Mouse (Mus musculus): Measurements from ENCODE around the gene Fam189a2.

Fam189a2 gene

GRCm38 (mm10) chr19:24030871-24031556, at the start of gene Fam189a2:
Fam189a2 (minus strand) TSS chr19:24031019.
- DNase-seq (ENCODE audit: low read depth, low spot score), result peak; percentile 61

- no peak for DNase-seq (ENCODE audit: low read depth, low spot score)
Observed at GRCm38 (mm10) chr19:24077658-24078057, 46.8 kb upstream of the Fam189a2 start.

- no peak for DNase-seq (ENCODE audit: low read depth, low spot score)
Observed at GRCm38 (mm10) chr19:24076536-24076935, 45.7 kb upstream of the Fam189a2 start.

- DNase-seq (ENCODE audit: low read depth, low spot score), result no peak
Observed at GRCm38 (mm10) chr19:24075927-24076326, 45.1 kb upstream of the Fam189a2 start.

GRCm38 (mm10) chr19:24073155-24073554, 42.3 kb upstream of the Fam189a2 start:
- DNase-seq (ENCODE audit: low read depth, low spot score), result peak; percentile 57

- peak; percentile 82 for DNase-seq (ENCODE audit: low read depth, low spot score)
Observed at GRCm38 (mm10) chr19:24064348-24064895, 33.6 kb upstream of the Fam189a2 start.

GRCm38 (mm10) chr19:24063585-24063984, 32.8 kb upstream of the Fam189a2 start:
- DNase-seq (ENCODE audit: low read depth, low spot score), result no peak

- no peak for DNase-seq (ENCODE audit: low read depth, low spot score)
Observed at GRCm38 (mm10) chr19:24058851-24059250, 28.0 kb upstream of the Fam189a2 start.

- no peak for DNase-seq (ENCODE audit: low read depth, low spot score)
Observed at GRCm38 (mm10) chr19:24058021-24058420, 27.2 kb upstream of the Fam189a2 start.

- DNase-seq (ENCODE audit: low read depth, low spot score), result peak; percentile 18
Observed at GRCm38 (mm10) chr19:24056880-24057279, 26.1 kb upstream of the Fam189a2 start.

- no peak for DNase-seq (ENCODE audit: low read depth, low spot score)
Observed at GRCm38 (mm10) chr19:24054904-24055303, 24.1 kb upstream of the Fam189a2 start.

- no peak for DNase-seq (ENCODE audit: low read depth, low spot score)
Observed at GRCm38 (mm10) chr19:24054265-24054664, 23.4 kb upstream of the Fam189a2 start.

GRCm38 (mm10) chr19:24050514-24050913, 19.7 kb upstream of the Fam189a2 start:
- DNase-seq (ENCODE audit: low read depth, low spot score), result no peak

GRCm38 (mm10) chr19:24049329-24049728, 18.5 kb upstream of the Fam189a2 start:
- DNase-seq (ENCODE audit: low read depth, low spot score), result no peak

- no peak for DNase-seq (ENCODE audit: low read depth, low spot score)
Observed at GRCm38 (mm10) chr19:24046395-24046993, 15.7 kb upstream of the Fam189a2 start.

- DNase-seq (ENCODE audit: low read depth, low spot score), result no peak
Observed at GRCm38 (mm10) chr19:24042387-24042786, 11.6 kb upstream of the Fam189a2 start.

GRCm38 (mm10) chr19:24039061-24039853, 8.4 kb upstream of the Fam189a2 start:
- DNase-seq (ENCODE audit: low read depth, low spot score), result peak; percentile 54

GRCm38 (mm10) chr19:24034367-24034766, 3.5 kb upstream of the Fam189a2 start:
- no peak for DNase-seq (ENCODE audit: low read depth, low spot score)

GRCm38 (mm10) chr19:24032654-24033236, 1.9 kb upstream of the Fam189a2 start:
- DNase-seq (ENCODE audit: low read depth, low spot score), result peak; percentile 76

GRCm38 (mm10) chr19:24030511-24030870, 328 bp downstream of the Fam189a2 start:
- DNase-seq (ENCODE audit: low read depth, low spot score), result peak; percentile 38

- no peak for DNase-seq (ENCODE audit: low read depth, low spot score)
Observed at GRCm38 (mm10) chr19:24029616-24030510, 956 bp downstream of the Fam189a2 start.
